Mouse (Mus musculus) liver, adult 2 months (tissue): ENCODE measurements around the gene Trappc3.

ENCODE experiments used
- CTCF ChIP-seq: fragments of 200-500 bp; IDR thresholded peaks from 2 replicates; pipeline ENCODE4 v1.5.1; 2011; ENCODE audit warnings: low read depth, low read length, control low read depth
- POLR2A ChIP-seq: fragments of 200-500 bp; IDR thresholded peaks from 2 replicates; pipeline ENCODE4 v1.6.1; 2011; ENCODE audit warnings: low read length, control low read depth; ENCODE audit not compliant: insufficient read depth; ENCODE audit errors: extremely low read depth

DNA sequence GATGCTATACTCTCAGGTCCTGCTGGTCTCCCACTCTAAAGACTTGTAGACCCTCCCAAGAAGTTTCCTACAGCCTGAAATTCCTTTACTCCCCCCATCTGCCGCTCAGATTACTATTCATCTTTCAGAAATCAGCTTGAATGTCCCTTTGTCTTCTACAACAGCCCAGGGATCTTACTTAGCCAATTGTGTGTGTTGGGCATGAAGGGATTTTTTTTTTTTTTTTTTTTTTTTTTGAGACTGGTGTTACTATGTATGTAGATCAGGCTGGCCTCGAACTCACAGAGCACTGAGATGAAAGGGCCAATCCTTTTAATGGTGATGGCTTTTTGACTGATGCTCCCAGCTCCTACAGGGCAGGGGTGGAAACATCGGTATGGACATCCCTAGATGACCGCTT, 33.8 kb downstream of the Trappc3 start:
- TF ChIP-seq CTCF: no peak
- no peak for TF ChIP-seq POLR2A
